Mouse (Mus musculus): ENCODE results near the gene Nmt1.

GRCm38 (mm10) chr11:103076010-103076409 lies 48.0 kb downstream of the Nmt1 start:
- TF ChIP-seq CTCF (conservative IDR thresholded peaks at IDR 0.05; ENCODE audit: low read length) (no peak), POU5F1 (IDR thresholded peaks at IDR 0.05; ENCODE audit: borderline replicate concordance, low read length) (no peak), NANOG (IDR thresholded peaks at IDR 0.05; ENCODE audit: borderline replicate concordance, low read length) (no peak)

Data from E14TG2a.4 (cell line).